Mouse (Mus musculus): Measurements from ENCODE around the gene Olfr32. TPM values are rescaled to one million over a fixed set of nuclear protein-coding genes. Genes with fewer than 3 reads are reported as not detected.
"Not testable (repeated sequence)": the region's sequence is repeated elsewhere in the genome, so short reads cannot be mapped to it uniquely, and the experiment has no call there.

Gene Olfr32
- not detected for total RNA-seq (2021)
- long read RNA-seq, experiment 1 = 0 reads
- long read RNA-seq, experiment 2 = 0 reads

DNA sequence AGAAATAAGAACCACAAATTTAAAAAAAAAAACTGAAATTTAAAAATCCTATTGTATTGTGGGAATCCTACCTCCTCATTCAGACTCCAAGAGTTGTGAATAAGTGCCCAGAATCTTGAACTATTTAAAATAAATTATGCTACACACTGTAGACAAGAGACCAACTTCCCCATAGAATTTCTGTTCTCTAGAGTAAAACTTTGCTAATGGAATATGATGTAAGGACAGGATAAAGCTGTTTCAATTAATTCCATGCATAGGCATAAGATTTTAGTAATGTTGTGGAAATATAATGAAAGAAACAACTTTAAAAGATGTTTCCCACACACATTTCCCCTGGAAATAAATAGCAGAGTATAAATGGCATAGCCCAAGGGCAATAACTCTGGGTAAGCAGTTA is at the start of gene Olfr32:
TSS of gene Olfr32 (minus strand) at position 101 of the 400 bp plus-strand sequence.
- DNase-seq (ENCODE audit: low spot score in 2 of 2) = no peak

DNA sequence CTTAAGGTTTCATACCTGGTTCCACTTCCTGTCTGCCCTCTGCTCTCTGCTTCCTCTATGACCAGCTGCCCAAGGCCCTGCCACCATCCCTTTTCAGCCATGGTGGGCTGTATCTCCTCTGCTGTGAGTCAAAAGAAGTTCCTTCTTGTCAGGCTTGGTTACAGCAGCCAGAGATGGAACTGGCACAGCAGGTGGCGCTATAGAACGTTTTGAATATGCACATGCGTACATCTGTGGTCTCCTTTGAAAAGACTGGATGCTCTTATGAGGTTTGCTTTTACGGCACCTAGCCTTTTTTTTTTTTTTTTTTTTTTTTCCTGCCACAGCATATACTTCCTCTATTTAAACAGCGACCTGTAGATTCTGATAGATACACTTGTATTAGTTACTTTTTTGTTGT is 45.0 kb upstream of the Olfr32 start:
- DNase-seq (ENCODE audit: low spot score in 2 of 2) = not testable (repeated sequence)

DNA sequence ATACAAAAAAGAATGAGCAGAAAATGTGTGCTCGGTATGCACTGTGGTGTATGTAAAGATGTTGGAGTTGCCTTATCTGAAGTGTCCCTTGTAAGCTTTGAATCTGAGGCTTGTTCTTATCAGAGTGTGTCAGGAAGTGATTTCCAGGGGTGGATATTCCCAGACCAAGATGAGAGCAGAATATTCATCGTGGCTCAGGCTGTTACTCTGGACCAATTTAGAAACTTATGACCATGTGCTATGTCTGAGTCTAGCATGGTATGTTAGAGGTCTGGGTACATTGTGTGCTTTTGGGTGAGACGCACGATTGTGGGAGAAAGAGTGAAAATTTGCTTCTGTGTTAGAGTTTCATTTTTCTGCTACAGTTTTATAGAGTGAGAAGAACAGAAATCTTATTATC is 44.0 kb upstream of the Olfr32 start:
- DNase-seq (ENCODE audit: low spot score in 2 of 2) = not testable (repeated sequence)

DNA sequence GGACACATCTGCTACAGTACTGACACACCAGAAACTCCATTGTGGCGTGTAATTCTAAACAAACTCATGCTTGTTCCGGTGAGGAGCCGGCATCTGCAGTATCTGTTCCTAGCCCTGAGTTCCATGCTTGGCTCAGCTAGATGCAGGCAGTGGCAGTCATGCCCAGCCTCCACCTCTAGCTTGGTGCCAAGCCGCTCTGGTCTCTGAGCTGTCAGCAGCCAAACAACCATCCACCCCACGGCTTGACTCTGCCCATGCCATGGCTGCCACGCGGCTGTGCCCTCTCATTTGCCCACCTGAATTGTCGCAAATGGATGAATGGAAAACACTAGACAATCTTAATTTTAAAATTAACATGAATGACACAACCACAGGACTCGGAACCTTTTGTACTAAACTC is 11.8 kb upstream of the Olfr32 start:
- DNase-seq (ENCODE audit: low spot score in 2 of 2) = no peak

DNA sequence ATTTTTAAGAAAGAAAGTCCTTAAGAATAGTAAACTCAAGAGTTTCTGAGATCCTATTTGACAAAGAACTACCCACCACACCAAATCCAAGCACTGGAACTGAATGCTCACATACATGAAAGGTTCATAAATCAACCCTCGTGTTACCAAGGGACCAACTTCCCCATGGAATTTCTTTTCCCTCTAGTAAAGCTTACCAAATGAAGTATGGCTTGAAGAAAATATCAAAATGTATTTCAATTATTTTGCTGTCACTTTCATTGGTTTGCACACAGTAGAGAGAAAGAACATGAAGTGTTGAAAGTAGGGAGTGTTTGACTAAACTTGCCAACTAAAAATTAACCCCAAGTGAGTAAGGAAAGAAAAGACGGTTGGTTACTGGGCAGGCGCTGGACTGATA is 10.9 kb upstream of the Olfr32 start, which contains the start of gene Olfr1270:
TSS of gene Olfr1270 (minus strand) at position 101 of the 400 bp plus-strand sequence.
- DNase-seq (ENCODE audit: low spot score in 2 of 2) = no peak

DNA sequence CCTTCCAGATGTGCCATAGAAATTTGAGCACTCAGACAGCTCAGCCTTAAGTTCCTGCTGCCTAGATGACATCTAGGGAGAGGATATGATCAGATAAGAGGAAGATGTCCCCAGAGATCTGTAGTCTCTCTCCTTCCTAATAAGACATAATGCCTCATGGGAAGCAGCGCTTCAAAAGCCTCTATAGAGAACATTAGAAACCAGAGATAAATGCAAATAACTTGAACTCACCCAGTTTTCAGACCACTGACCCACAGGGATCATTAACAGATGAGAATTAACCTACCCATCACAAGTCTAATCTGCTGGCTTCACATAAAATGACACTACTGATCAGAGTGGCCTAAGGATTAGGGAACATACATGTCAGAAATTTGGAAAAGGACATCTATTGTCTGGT is 20.8 kb downstream of the Olfr32 start, which contains the start of gene Olfr1269:
TSS of gene Olfr1269 (minus strand) at position 101 of the 400 bp plus-strand sequence.
- DNase-seq (ENCODE audit: low spot score in 2 of 2) = no peak

Other genes starting within 250 kb of the Olfr32 start
- not detected for gene Olfr1258, start 215.0 kb downstream of the Olfr32 start, total RNA-seq (2021)
- gene Olfr1259, start 193.6 kb downstream of the Olfr32 start, total RNA-seq (2021) = not detected
- not detected for gene Olfr1260, start 168.0 kb downstream of the Olfr32 start, total RNA-seq (2021)
- not detected for gene Olfr1261, start 151.1 kb downstream of the Olfr32 start, total RNA-seq (2021)
- not detected for gene Olfr1262, start 142.2 kb downstream of the Olfr32 start, total RNA-seq (2021)
- not detected for gene Olfr1263, start 130.2 kb downstream of the Olfr32 start, total RNA-seq (2021)
- not detected for gene Olfr1264, start 116.7 kb downstream of the Olfr32 start, total RNA-seq (2021)
- not detected for gene Olfr1265, start 107.0 kb downstream of the Olfr32 start, total RNA-seq (2021)
- gene Olfr140, start 78.7 kb downstream of the Olfr32 start, total RNA-seq (2021) = not detected
- gene Olfr1269, start 20.9 kb downstream of the Olfr32 start, total RNA-seq (2021) = not detected
- not detected for gene Olfr1270, start 10.8 kb upstream of the Olfr32 start, total RNA-seq (2021)
- gene Olfr1506, start 82.2 kb upstream of the Olfr32 start, total RNA-seq (2021) = under 1 TPM in 1 of 2 experiments, not detected in 1; 0.13 TPM
- not detected for gene Olfr142, start 115.3 kb upstream of the Olfr32 start, total RNA-seq (2021)
- gene Olfr1271, start 128.7 kb upstream of the Olfr32 start, total RNA-seq (2021) = not detected
- not detected for gene Olfr1272, start 150.5 kb upstream of the Olfr32 start, total RNA-seq (2021)
- gene Gm13769, start 179.9 kb upstream of the Olfr32 start, total RNA-seq (2021) = not detected

Data from gastrocnemius, postnatal 4 days (tissue).